Mouse (Mus musculus) embryonic facial prominence, embryonic 12.5 days (tissue): ENCODE measurements around the gene Tspan9. TPM values are rescaled to one million over a fixed set of nuclear protein-coding genes. Genes with fewer than 3 reads are reported as not detected.

Experiments
- ATAC-seq: fragments of 200-750 bp; cut with Nextera tagmentation; 2 replicates; pipeline ENCODE4 v1.8.0; 2017; ENCODE audit not compliant: insufficient number of reproducible peaks, insufficient read depth, low FRiP score, low TSS enrichment
- H3K27ac ChIP-seq: fragments of 300-500 bp; sonication (generic); 2 replicates; pipeline ENCODE4 v1.5.1; 2016; ENCODE audit warnings: mild to moderate bottlenecking
- H3K27me3 ChIP-seq: fragments of 300-500 bp; sonication (generic); 2 replicates; pipeline ENCODE4 v1.6.1; 2016; ENCODE audit warnings: mild to moderate bottlenecking, moderate library complexity
- H3K36me3 ChIP-seq: fragments of 300-500 bp; sonication (generic); 2 replicates; pipeline ENCODE4 v1.6.1; 2016; ENCODE audit warnings: mild to moderate bottlenecking
- H3K4me1 ChIP-seq: fragments of 300-500 bp; sonication (generic); 2 replicates; pipeline ENCODE4 v1.6.1; 2016
- H3K4me2 ChIP-seq: fragments of 300-500 bp; sonication (generic); replicated peaks from 2 replicates; pipeline ENCODE4 v1.6.1; 2016; ENCODE audit warnings: mild to moderate bottlenecking, moderate library complexity
- H3K4me3 ChIP-seq: fragments of 300-500 bp; sonication (generic); 2 replicates; pipeline ENCODE4 v1.5.1; 2016; ENCODE audit warnings: mild to moderate bottlenecking
- H3K9ac ChIP-seq: fragments of 300-500 bp; sonication (generic); 2 replicates; pipeline ENCODE4 v1.6.1; 2016; ENCODE audit warnings: mild to moderate bottlenecking, moderate library complexity
- H3K9me3 ChIP-seq: fragments of 300-500 bp; sonication (generic); 2 replicates; pipeline ENCODE4 v1.6.1; 2016; ENCODE audit warnings: mild to moderate bottlenecking, moderate library complexity
- WGBS: fragments of 180-500 bp; shearing (Covaris S2); methylation state at CpG from one replicate; pipeline ENCODE4 v1.1.7; 2016; 5-methylcytosine and 5-hydroxymethylcytosine counted together
- polyA plus RNA-seq: library from polyadenylated mRNA; unstranded; fragments of >200 nt; fragmentation: Nextera tagmentation; extraction: Ambion mirVana; gene quantifications from 2 replicates; pipeline ENCODE4 v1.2.1, GENCODE M21; 2016

Tspan9 gene
- polyA plus RNA-seq, 1 experiment from 2014 or later, result 110 TPM

DNA sequence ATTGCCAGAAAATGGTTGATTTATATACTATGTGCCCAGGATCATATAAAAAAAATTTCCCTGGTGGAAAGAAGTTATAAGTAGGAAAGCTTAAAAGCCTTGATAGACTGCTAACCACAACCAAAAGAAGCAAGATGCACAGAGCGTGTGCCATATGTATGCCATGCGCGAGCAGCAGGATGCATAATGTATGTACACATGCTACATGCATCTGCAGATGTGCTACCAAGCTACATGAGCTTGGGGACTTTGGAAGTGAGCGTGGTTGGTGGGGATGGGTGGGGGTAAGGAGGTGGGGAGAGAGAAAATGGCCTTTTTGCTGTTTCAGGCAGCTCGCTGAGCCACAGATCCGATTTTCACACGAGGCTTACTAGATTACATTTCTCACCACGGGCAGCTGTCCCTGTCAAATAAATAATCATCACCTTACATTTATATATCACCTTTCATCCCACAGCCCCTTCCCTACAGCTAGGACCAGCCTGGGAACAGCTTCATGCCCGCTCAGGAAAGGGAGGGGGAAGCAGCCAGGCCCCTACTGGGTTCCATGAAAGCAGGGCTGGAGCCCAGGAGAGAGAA, 57.8 kb downstream of the Tspan9 start:
- Histone ChIP-seq H3K9me3 (no peaks in the 10 kb centered on the region), H3K9ac (0 out of 2 replicates have a peak overlapping the region, but pooled peaks have one; percentile 5), H3K27ac (peak overlapping the region; percentile 58; the same call in 1 of the 2 replicates), H3K4me3 (no peak overlapping the region), H3K4me1 (peaks cover 48% of the 10 kb centered on the region), H3K4me2 (no peak overlapping the region), H3K27me3 (no peaks in the 10 kb centered on the region), H3K36me3 (no peaks in the 10 kb centered on the region)
- WGBS, result 46% methylated on average over 9 of the region's 9 CpGs
- no peak for ATAC-seq

GRCm38 (mm10) chr6:128083305-128083704, 60.1 kb downstream of the Tspan9 start:
- Histone ChIP-seq H3K9ac (no peak overlapping the region), H3K36me3 (no peaks in the 10 kb centered on the region), H3K27ac (no peak overlapping the region), H3K27me3 (no peaks in the 10 kb centered on the region), H3K4me3 (no peak overlapping the region), H3K4me2 (no peak overlapping the region), H3K9me3 (no peaks in the 10 kb centered on the region), H3K4me1 (peaks cover 43% of the 10 kb centered on the region)
- ATAC-seq, result no peak
- WGBS, result 86% methylated on average over 11 of the region's 11 CpGs

DNA sequence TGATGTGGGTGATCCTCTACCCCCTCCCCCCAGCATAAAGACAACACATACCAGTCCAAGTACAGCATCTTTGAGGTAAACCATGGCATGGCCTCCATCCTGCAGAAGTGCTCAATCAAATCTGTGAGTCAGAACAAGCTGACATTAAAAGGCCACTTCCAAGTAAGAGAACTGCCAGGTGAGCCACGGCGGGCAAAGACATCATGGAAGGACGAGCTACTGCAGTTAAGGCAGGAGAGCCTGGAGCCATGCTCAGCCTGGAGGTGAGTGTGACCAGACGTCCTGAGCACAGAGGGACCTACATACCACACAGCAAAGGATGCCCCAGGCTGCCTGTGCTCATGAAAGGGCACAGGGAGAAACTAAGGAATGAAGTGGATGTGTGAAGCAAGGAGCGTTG, 61.6 kb downstream of the Tspan9 start:
- H3K9me3 ChIP-seq, result no peaks in the 10 kb centered on the region
- peaks cover 34% of the 10 kb centered on the region for H3K4me1 ChIP-seq
- no peak overlapping the region for H3K27ac ChIP-seq
- no peak for ATAC-seq
- no peak overlapping the region for H3K4me3 ChIP-seq
- no peaks in the 10 kb centered on the region for H3K27me3 ChIP-seq
- no peaks in the 10 kb centered on the region for H3K36me3 ChIP-seq
- no peak overlapping the region for H3K4me2 ChIP-seq
- 82% methylated on average over 5 of the region's 5 CpGs for WGBS
- no peak overlapping the region for H3K9ac ChIP-seq

DNA sequence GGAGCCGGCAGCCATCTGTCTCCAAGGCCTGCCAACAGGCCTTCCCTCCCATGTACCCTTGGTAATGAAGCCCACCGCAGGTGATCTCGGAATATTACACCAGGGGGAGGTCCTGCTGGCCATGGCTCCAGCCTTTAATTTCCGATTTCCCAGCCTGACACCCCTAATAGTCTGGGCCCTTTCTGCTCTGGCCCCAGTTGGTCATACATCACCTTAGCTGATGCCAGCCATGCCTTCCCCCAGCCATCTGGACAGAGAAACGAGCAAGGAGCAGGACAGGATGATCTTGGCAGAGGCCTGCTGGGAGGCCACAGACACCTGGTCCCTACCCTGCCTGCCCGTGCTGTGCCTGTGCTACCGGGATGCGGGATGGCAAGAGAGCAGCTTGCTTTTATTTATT, 62.1 kb downstream of the Tspan9 start:
- Histone ChIP-seq H3K27ac (no peak overlapping the region), H3K4me1 (peaks cover 32% of the 10 kb centered on the region), H3K27me3 (no peaks in the 10 kb centered on the region), H3K9ac (no peak overlapping the region), H3K4me2 (no peak overlapping the region), H3K9me3 (no peaks in the 10 kb centered on the region), H3K4me3 (no peak overlapping the region), H3K36me3 (0 out of 2 replicates have a peak, but pooled peaks cover 2% of the 10 kb centered on the region)
- WGBS, result 88% methylated on average over 8 of the region's 8 CpGs
- ATAC-seq, result no peak

DNA sequence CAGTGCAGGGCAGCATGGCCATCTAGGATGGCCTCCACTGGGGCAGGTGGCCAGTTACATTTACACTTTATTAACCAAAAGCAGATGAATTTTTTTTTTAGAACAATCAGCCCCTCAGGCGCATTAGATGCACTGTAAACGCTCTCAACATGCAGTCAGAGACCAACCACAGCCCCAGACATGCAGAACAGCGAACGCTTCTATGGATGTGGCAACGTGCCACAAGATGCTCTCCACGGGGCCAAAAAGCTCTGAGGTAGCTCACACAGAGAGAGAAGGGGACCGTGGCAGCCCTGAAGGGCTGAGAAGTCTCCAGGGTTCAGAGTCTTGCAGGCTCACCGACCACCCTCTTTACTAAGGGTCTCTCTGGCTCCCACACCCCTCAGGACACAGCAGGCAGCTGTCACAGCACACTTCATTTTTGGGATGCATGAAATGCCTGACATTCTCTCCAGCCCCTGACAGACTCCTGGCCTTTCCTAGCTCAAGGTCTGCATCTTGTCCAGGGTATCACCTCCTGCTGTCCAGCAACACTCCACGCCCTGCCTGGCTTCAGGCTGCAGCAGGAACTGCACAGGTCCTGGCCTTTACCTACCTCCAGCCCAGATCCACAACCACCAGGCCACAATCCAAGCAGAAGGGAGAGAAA, 63.7 kb downstream of the Tspan9 start:
- ATAC-seq, result no peak
- Histone ChIP-seq H3K9ac (no peak overlapping the region), H3K4me2 (no peak overlapping the region), H3K9me3 (no peaks in the 10 kb centered on the region), H3K4me1 (peaks cover 37% of the 10 kb centered on the region), H3K4me3 (no peak overlapping the region), H3K27ac (peak overlapping the region; percentile 3; the same call in 1 of the 2 replicates), H3K27me3 (no peaks in the 10 kb centered on the region), H3K36me3 (0 out of 2 replicates have a peak, but pooled peaks cover 3% of the 10 kb centered on the region)
- WGBS, result 65% methylated on average over 9 of the region's 9 CpGs

GRCm38 (mm10) chr6:128078508-128078907, 64.9 kb downstream of the Tspan9 start:
- 0 out of 2 replicates have a peak, but pooled peaks cover 3% of the 10 kb centered on the region for H3K36me3 ChIP-seq
- 0 out of 2 replicates have a peak overlapping the region, but pooled peaks have one; percentile 43 for H3K27ac ChIP-seq
- no peak overlapping the region for H3K9ac ChIP-seq
- no peak overlapping the region for H3K4me3 ChIP-seq
- H3K4me2 ChIP-seq, result no peak overlapping the region
- no peaks in the 10 kb centered on the region for H3K9me3 ChIP-seq
- ATAC-seq, result peak; percentile 74
- WGBS, result 42% methylated on average over 4 of the region's 4 CpGs
- H3K4me1 ChIP-seq, result peaks cover 41% of the 10 kb centered on the region
- H3K27me3 ChIP-seq, result no peaks in the 10 kb centered on the region

DNA sequence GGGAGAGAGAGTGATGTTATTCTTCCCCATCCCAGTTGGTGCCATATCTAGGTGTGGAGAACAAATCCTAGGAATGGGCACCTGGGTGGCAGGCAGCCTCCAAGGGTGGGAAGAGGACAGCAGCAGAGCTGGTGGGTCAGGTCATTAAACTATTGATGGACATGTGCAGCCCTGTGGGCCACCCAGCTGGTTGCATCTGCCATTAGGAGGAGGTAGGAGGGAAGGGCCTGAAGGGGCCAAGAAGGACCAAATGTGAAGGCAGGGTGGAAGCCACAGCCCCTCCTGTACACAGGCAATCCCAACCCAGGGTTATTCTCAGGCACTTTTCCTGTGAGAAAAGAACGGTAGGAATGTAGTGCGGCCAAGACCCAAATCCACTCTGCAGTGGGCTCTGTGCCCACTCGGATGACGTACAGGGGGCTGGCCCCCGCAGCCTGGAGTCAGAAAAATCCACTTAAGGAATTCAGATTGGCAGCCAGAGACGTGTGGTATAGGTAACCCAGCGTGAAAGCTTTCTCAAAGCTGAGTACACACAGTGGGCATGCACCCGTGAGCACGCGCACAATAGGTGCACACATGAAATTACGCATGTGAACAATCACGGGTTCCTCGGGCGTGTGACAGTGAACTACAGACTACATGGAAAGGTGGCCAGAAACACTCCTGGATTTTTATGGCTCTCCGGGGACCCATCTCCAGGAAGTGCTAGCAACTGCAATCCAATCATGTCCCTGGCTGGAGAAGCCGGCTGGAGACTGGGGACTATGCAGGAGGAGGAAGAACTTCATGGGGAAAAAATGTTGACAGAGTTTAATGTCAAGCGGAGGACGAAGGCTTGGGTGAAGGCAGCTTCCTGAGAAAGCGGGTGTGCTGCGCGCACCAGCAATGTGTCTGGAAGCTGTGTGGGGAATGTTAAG, 67.0 kb downstream of the Tspan9 start:
- no peak overlapping the region for H3K4me3 ChIP-seq
- H3K9me3 ChIP-seq, result no peaks in the 10 kb centered on the region
- peaks cover 43% of the 10 kb centered on the region for H3K4me1 ChIP-seq
- H3K27me3 ChIP-seq, result no peaks in the 10 kb centered on the region
- no peak overlapping the region for H3K4me2 ChIP-seq
- H3K36me3 ChIP-seq, result 0 out of 2 replicates have a peak, but pooled peaks cover 3% of the 10 kb centered on the region
- 79% methylated on average over 21 of the region's 21 CpGs for WGBS
- no peak for ATAC-seq
- 0 out of 2 replicates have a peak overlapping the region, but pooled peaks have one; percentile 0 for H3K27ac ChIP-seq
- no peak overlapping the region for H3K9ac ChIP-seq

- Histone ChIP-seq H3K27me3 (no peaks in the 10 kb centered on the region), H3K4me1 (peaks cover 46% of the 10 kb centered on the region), H3K4me3 (no peak overlapping the region)
Measured at GRCm38 (mm10) chr6:128075453-128076003, 67.9 kb downstream of the Tspan9 start.

GRCm38 (mm10) chr6:128070921-128071558, 72.4 kb downstream of the Tspan9 start:
- Histone ChIP-seq H3K9me3 (no peaks in the 10 kb centered on the region), H3K27ac (peak overlapping the region; percentile 76; the same call in 1 of the 2 replicates), H3K36me3 (no peaks in the 10 kb centered on the region), H3K4me2 (no peak overlapping the region), H3K4me3 (no peak overlapping the region), H3K9ac (no peak overlapping the region), H3K27me3 (no peaks in the 10 kb centered on the region), H3K4me1 (peaks cover 41% of the 10 kb centered on the region)
- no peak for ATAC-seq
- WGBS, result 72% methylated on average over 12 of the region's 12 CpGs

More at GRCm38 (mm10) chr6:128075453-128076003, 67.9 kb downstream of the Tspan9 start:
- 0 out of 2 replicates have a peak overlapping the region, but pooled peaks have one; percentile 38 for H3K27ac ChIP-seq
- H3K36me3 ChIP-seq, result 0 out of 2 replicates have a peak, but pooled peaks cover 3% of the 10 kb centered on the region
- ATAC-seq, result no peak
- no peak overlapping the region for H3K4me2 ChIP-seq
- no peaks in the 10 kb centered on the region for H3K9me3 ChIP-seq
- WGBS, result 75% methylated on average over 5 of the region's 5 CpGs
- H3K9ac ChIP-seq, result no peak overlapping the region

DNA sequence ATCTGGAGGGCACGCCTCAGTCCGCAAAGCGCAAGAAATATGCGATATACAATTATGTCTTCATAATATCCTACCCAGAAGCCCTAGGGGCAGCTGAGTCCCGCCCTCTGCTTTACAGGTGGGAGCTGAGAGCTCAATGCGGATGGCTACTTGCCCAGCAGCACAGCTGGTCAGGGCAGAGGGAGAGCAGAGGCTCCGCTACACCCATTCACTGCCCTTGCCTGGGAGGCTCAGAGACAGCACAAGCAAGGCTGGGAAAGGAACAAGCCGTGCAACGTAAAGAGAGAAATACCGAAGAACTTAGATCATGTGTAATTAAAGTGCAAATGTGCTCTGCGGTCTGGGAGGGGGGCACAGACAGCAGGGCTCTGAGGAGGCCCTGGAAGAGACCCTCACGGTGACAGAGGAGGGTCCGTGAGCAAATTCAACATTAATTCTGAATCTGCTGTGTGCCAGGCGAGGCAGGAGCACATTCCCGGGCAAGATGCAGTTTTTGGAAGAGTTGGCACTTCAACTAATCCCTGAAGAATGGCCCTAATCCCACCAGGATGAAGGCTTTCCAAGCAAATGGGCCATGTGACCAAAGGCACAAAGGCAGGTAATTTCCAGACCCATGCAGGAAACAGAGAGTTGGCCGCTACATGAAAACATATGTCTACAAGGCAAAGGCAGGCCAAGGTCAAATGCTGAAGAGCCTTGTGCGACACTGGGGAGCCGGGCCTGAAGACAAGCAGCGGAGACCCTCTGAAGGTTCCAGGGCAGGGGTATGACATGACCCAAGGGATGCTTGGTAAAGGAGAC, 73.1 kb downstream of the Tspan9 start:
- H3K9me3 ChIP-seq, result no peaks in the 10 kb centered on the region
- H3K9ac ChIP-seq, result no peak overlapping the region
- peaks cover 41% of the 10 kb centered on the region for H3K4me1 ChIP-seq
- 0 out of 2 replicates have a peak, but pooled peaks have one; percentile 13 for ATAC-seq
- H3K4me3 ChIP-seq, result no peak overlapping the region
- peak overlapping the region; percentile 76 for H3K27ac ChIP-seq
- H3K4me2 ChIP-seq, result no peak overlapping the region
- whole genome bisulfite sequencing, result 63% methylated on average over 19 of the region's 19 CpGs
- no peaks in the 10 kb centered on the region for H3K36me3 ChIP-seq
- no peaks in the 10 kb centered on the region for H3K27me3 ChIP-seq
